Mouse (Mus musculus): ENCODE data around the gene Cbarp. TPM values are rescaled to one million over a fixed set of nuclear protein-coding genes. Genes with fewer than 3 reads are reported as not detected.

The Cbarp gene
- polyA plus RNA-seq, 1 experiment from 2014 or later = 6.4 TPM

DNA sequence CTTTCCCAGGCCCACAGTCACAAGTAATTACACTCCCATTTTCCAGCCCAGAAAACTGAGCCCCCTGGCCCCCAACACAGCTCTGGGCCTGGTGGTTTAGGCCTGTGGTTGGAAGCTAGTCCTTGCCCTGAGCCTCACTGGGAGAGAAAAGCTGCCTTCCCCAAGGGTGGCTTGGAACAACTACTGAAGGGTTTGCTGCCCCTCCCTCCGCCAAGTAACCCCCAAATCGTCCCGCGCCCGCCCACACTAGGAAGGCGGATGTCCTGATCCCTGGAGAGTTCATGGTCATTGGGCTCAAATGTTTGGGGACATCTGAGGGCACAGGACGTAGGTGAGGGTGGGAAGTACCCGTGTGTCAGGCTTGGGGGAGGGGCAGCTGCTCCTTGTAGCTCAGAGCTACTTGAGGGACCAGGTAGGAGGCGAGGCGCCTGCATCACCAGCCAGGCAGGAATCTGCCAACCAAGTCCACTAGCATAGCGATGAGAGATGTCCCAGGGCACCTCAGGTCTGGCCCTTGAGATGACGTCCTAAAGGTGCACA lies 18.5 kb upstream of the Cbarp start:
- peak; percentile 12 for ATAC-seq (ENCODE audit: low FRiP score, low TSS enrichment)
- Histone ChIP-seq H3K27me3 (ENCODE audit: insufficient read depth, low read length) (no peaks in the 10 kb centered on the region), H3K4me1 (ENCODE audit: insufficient read depth, low read length) (peaks cover 95% of the 10 kb centered on the region), H3K9me3 (ENCODE audit: low read length) (no peaks in the 10 kb centered on the region), H3K36me3 (ENCODE audit: insufficient read depth, low read length) (peaks cover 36% of the 10 kb centered on the region), H3K27ac (ENCODE audit: low read length) (peak overlapping the region; percentile 99), H3K4me2 (replicated peaks; ENCODE audit: low read depth, low read length) (peak overlapping the region; percentile 66), H3K9ac (replicated peaks; ENCODE audit: low read length) (peak overlapping the region; percentile 62), H3K4me3 (ENCODE audit: low read length) (peak overlapping the region; percentile 47)
- 3% methylated on average over 12 of the region's 12 CpGs for WGBS

DNA sequence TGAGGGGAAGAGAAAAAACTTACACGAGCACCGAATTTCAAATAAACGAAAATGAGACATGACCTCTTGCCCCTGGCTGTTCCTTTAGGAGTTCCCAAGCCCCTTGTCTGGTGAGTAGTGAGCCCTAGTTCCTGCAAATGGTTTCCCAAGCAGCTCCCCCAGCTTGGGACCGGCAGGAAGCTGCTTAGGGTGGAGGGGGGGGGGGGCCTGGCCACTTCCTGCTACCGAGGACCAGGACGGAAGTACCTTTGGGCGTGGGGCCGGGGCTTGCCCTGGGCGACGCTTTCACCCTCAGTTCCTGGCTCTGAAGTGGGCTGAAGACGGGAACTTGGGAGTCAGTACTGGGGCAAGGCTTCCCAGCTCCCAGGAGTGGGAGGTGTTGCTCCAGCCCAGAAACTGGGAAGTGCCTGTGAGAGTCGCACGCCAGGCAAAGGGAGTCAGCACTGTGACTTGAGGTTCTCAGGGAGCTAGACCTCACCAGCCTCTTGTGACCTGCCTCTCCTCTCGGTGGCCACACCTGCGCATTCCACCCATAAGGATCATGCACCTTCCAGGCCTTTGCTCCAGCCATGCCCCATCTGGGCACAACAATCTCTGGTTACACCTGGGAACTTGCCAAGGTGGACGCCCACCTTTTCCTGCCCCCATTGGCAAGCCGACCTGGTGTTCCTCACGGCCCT lies 17.8 kb upstream of the Cbarp start:
- H3K4me1 ChIP-seq (ENCODE audit: insufficient read depth, low read length) = peaks cover 96% of the 10 kb centered on the region
- no peaks in the 10 kb centered on the region for H3K27me3 ChIP-seq (ENCODE audit: insufficient read depth, low read length)
- peaks cover 42% of the 10 kb centered on the region for H3K36me3 ChIP-seq (ENCODE audit: insufficient read depth, low read length)
- WGBS = 3% methylated on average over 18 of the region's 18 CpGs
- ATAC-seq (ENCODE audit: low FRiP score, low TSS enrichment) = no peak
- peak overlapping the region; percentile 56 for H3K9ac ChIP-seq (replicated peaks; ENCODE audit: low read length)
- H3K9me3 ChIP-seq (ENCODE audit: low read length) = no peaks in the 10 kb centered on the region
- H3K4me2 ChIP-seq (replicated peaks; ENCODE audit: low read depth, low read length) = peak overlapping the region; percentile 66; the same call in 1 of the 2 replicates
- H3K4me3 ChIP-seq (ENCODE audit: low read length) = peak overlapping the region; percentile 47; the same call in 1 of the 2 replicates
- peak overlapping the region; percentile 99 for H3K27ac ChIP-seq (ENCODE audit: low read length)

- Histone ChIP-seq H3K9ac (replicated peaks; ENCODE audit: low read length) (peak overlapping the region; percentile 56), H3K27ac (ENCODE audit: low read length) (peak overlapping the region; percentile 99), H3K36me3 (ENCODE audit: insufficient read depth, low read length) (peaks cover 53% of the 10 kb centered on the region), H3K4me3 (ENCODE audit: low read length) (no peak overlapping the region), H3K27me3 (ENCODE audit: insufficient read depth, low read length) (no peaks in the 10 kb centered on the region), H3K4me2 (replicated peaks; ENCODE audit: low read depth, low read length) (no peak overlapping the region), H3K4me1 (ENCODE audit: insufficient read depth, low read length) (peaks cover 96% of the 10 kb centered on the region), H3K9me3 (ENCODE audit: low read length) (no peaks in the 10 kb centered on the region)
- ATAC-seq (ENCODE audit: low FRiP score, low TSS enrichment) = no peak
- 45% methylated on average over 15 of the region's 15 CpGs for WGBS
Measured at GRCm38 (mm10) chr10:80157141-80157929, 16.7 kb upstream of the Cbarp start.

GRCm38 (mm10) chr10:80156752-80157053 lies 16.1 kb upstream of the Cbarp start:
- Histone ChIP-seq H3K4me2 (replicated peaks; ENCODE audit: low read depth, low read length) (no peak overlapping the region), H3K36me3 (ENCODE audit: insufficient read depth, low read length) (peaks cover 58% of the 10 kb centered on the region), H3K4me1 (ENCODE audit: insufficient read depth, low read length) (peaks cover 96% of the 10 kb centered on the region), H3K4me3 (ENCODE audit: low read length) (no peak overlapping the region), H3K9me3 (ENCODE audit: low read length) (no peaks in the 10 kb centered on the region), H3K9ac (replicated peaks; ENCODE audit: low read length) (peak overlapping the region; percentile 0; the same call in 1 of the 2 replicates), H3K27me3 (ENCODE audit: insufficient read depth, low read length) (no peaks in the 10 kb centered on the region), H3K27ac (ENCODE audit: low read length) (peak overlapping the region; percentile 99)
- 45% methylated on average over 7 of the region's 7 CpGs for WGBS
- ATAC-seq (ENCODE audit: low FRiP score, low TSS enrichment) = no peak

DNA sequence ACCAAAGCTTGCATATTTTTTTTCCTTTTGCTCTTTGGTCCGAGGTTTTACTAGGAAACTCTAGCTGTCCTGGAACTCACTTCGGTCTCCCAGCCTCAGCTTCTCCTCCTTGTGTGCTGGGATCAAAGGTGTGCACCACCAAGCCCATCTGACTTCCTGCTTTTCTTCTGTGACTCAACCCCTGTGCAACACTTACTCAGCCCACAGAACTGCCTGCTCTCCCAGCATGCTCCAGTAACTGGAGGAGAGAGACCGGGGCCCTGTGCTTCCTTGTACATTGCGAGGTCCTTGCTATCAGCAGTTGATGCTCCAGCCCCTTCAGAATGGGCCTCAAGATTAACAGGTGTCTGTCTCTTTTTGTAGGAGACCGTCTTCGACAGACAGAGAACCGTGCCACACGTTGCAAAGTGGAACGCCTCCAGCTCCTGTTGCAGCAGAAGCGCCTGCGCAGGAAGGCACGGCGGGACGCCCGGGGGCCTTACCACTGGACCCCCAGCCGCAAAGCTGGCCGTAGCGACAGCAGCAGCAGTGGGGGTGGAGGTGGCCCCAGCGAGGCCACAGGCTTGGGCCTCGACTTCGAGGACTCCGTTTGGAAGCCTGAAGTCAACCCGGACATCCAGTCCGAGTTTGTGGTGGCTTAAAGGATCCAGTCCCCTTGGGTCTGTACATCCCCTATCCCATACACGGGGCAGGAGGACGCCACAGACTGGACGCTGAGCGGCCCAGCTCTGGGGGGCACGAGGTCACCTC lies 15.5 kb upstream of the Cbarp start:
- WGBS = 74% methylated on average over 29 of the region's 29 CpGs
- peaks cover 62% of the 10 kb centered on the region for H3K36me3 ChIP-seq (ENCODE audit: insufficient read depth, low read length)

DNA sequence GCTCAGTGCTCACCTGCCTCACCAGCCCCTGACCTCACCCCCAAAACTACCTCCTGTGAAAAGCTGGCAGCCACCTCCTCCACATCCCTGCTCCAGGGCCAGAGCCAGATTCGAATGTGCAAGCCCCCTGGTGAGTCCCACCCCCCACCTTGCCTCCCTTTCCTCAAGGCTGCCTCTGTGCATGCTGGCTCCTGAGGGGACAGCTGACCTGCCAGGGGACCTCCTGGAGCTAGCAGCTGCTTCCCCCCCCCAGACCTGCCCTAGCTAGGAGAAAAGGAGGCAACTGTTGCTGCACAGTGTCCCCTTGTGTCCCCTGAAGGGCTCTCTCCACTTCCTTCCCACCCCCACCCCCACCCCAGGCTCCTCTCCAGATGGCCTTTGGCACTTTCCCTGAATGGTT lies 14.6 kb upstream of the Cbarp start:
- WGBS = 32% methylated on average over 1 of the region's 1 CpGs
- Histone ChIP-seq H3K9ac (replicated peaks; ENCODE audit: low read length) (no peak overlapping the region), H3K4me3 (ENCODE audit: low read length) (no peak overlapping the region), H3K27me3 (ENCODE audit: insufficient read depth, low read length) (no peaks in the 10 kb centered on the region), H3K9me3 (ENCODE audit: low read length) (no peaks in the 10 kb centered on the region), H3K36me3 (ENCODE audit: insufficient read depth, low read length) (peaks cover 62% of the 10 kb centered on the region), H3K27ac (ENCODE audit: low read length) (peak overlapping the region; percentile 99; the same call in 1 of the 2 replicates), H3K4me1 (ENCODE audit: insufficient read depth, low read length) (peaks cover 84% of the 10 kb centered on the region), H3K4me2 (replicated peaks; ENCODE audit: low read depth, low read length) (no peak overlapping the region)
- no peak for ATAC-seq (ENCODE audit: low FRiP score, low TSS enrichment)

More for the DNA sequence above, 15.5 kb upstream of the Cbarp start:
- H3K27me3 ChIP-seq (ENCODE audit: insufficient read depth, low read length) = no peaks in the 10 kb centered on the region
- H3K4me2 ChIP-seq (replicated peaks; ENCODE audit: low read depth, low read length) = no peak overlapping the region
- H3K9me3 ChIP-seq (ENCODE audit: low read length) = no peaks in the 10 kb centered on the region
- no peak overlapping the region for H3K4me3 ChIP-seq (ENCODE audit: low read length)
- H3K4me1 ChIP-seq (ENCODE audit: insufficient read depth, low read length) = peaks cover 93% of the 10 kb centered on the region
- ATAC-seq (ENCODE audit: low FRiP score, low TSS enrichment) = no peak
- H3K27ac ChIP-seq (ENCODE audit: low read length) = peak overlapping the region; percentile 99
- H3K9ac ChIP-seq (replicated peaks; ENCODE audit: low read length) = peak overlapping the region; percentile 0; the same call in 1 of the 2 replicates

GRCm38 (mm10) chr10:80154384-80154783 lies 13.7 kb upstream of the Cbarp start:
- no peak overlapping the region for H3K4me2 ChIP-seq (replicated peaks; ENCODE audit: low read depth, low read length)
- H3K9ac ChIP-seq (replicated peaks; ENCODE audit: low read length) = no peak overlapping the region; the same call in 1 of the 2 replicates
- ATAC-seq (ENCODE audit: low FRiP score, low TSS enrichment) = no peak
- H3K27ac ChIP-seq (ENCODE audit: low read length) = no peak overlapping the region; the same call in 1 of the 2 replicates
- H3K9me3 ChIP-seq (ENCODE audit: low read length) = no peaks in the 10 kb centered on the region
- H3K36me3 ChIP-seq (ENCODE audit: insufficient read depth, low read length) = peaks cover 67% of the 10 kb centered on the region
- 86% methylated on average over 7 of the region's 7 CpGs for WGBS
- no peaks in the 10 kb centered on the region for H3K27me3 ChIP-seq (ENCODE audit: insufficient read depth, low read length)
- 0 out of 2 replicates have a peak overlapping the region, but pooled peaks have one; percentile 2 for H3K4me3 ChIP-seq (ENCODE audit: low read length)
- peaks cover 78% of the 10 kb centered on the region for H3K4me1 ChIP-seq (ENCODE audit: insufficient read depth, low read length)

DNA sequence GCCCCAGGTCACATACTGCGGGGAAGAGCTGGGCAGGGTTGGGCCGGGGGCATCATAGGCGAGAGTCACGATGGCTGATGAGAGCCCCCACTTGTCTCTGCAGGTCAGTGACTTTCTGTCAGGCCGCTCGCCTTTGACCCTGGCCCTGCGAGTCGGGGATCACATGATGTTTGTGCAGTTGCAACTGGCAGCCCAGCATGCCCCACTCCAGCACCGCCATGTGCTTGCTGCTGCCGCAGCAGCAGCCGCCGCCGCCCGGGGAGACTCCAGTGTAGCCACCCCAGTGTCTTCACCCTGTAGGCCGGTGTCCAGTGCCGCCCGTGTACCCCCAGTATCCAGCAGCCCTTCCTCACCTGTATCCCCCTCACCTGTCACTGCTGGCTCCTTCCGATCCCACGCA lies 13.1 kb upstream of the Cbarp start:
- no peak for ATAC-seq (ENCODE audit: low FRiP score, low TSS enrichment)
- Histone ChIP-seq H3K4me3 (ENCODE audit: low read length) (peak overlapping the region; percentile 98), H3K9me3 (ENCODE audit: low read length) (no peaks in the 10 kb centered on the region), H3K27me3 (ENCODE audit: insufficient read depth, low read length) (no peaks in the 10 kb centered on the region), H3K4me1 (ENCODE audit: insufficient read depth, low read length) (peaks cover 72% of the 10 kb centered on the region), H3K36me3 (ENCODE audit: insufficient read depth, low read length) (peaks cover 67% of the 10 kb centered on the region), H3K9ac (replicated peaks; ENCODE audit: low read length) (peak overlapping the region; percentile 98), H3K27ac (ENCODE audit: low read length) (peak overlapping the region; percentile 99), H3K4me2 (replicated peaks; ENCODE audit: low read depth, low read length) (peak overlapping the region; percentile 93)
- 73% methylated on average over 19 of the region's 19 CpGs for WGBS

GRCm38 (mm10) chr10:80152873-80153260 lies 12.2 kb upstream of the Cbarp start:
- no peak for ATAC-seq (ENCODE audit: low FRiP score, low TSS enrichment)
- peak overlapping the region; percentile 93 for H3K4me2 ChIP-seq (replicated peaks; ENCODE audit: low read depth, low read length)
- peaks cover 67% of the 10 kb centered on the region for H3K36me3 ChIP-seq (ENCODE audit: insufficient read depth, low read length)
- H3K4me3 ChIP-seq (ENCODE audit: low read length) = peak overlapping the region; percentile 98
- 11% methylated on average over 3 of the region's 3 CpGs for WGBS
- H3K27me3 ChIP-seq (ENCODE audit: insufficient read depth, low read length) = no peaks in the 10 kb centered on the region
- no peaks in the 10 kb centered on the region for H3K9me3 ChIP-seq (ENCODE audit: low read length)
- peaks cover 64% of the 10 kb centered on the region for H3K4me1 ChIP-seq (ENCODE audit: insufficient read depth, low read length)
- peak overlapping the region; percentile 98 for H3K9ac ChIP-seq (replicated peaks; ENCODE audit: low read length)
- H3K27ac ChIP-seq (ENCODE audit: low read length) = peak overlapping the region; percentile 99

All from kidney, embryonic 16.5 days (tissue).